Mouse (Mus musculus) midbrain, embryonic 12.5 days (tissue): Measurements from ENCODE around the gene Lrp1. TPM values are rescaled to one million over a fixed set of nuclear protein-coding genes. Genes with fewer than 3 reads are reported as not detected.

Experiments used
- ATAC-seq: fragments of 200-750 bp; cut with Nextera tagmentation; 2 replicates; pipeline ENCODE4 v1.8.0; 2017; ENCODE audit warnings: low read depth, moderate TSS enrichment, moderate library complexity; ENCODE audit not compliant: low FRiP score
- H3K27ac ChIP-seq: fragments of 300-500 bp; sonication (generic); replicated peaks from 2 replicates; pipeline ENCODE4 v1.5.1; 2016; ENCODE audit warnings: mild to moderate bottlenecking
- H3K27me3 ChIP-seq: fragments of 300-500 bp; sonication (generic); 2 replicates; pipeline ENCODE4 v1.6.1; 2016; ENCODE audit warnings: mild to moderate bottlenecking
- H3K36me3 ChIP-seq: fragments of 300-500 bp; sonication (generic); 2 replicates; pipeline ENCODE4 v1.6.1; 2016
- H3K4me1 ChIP-seq: fragments of 300-500 bp; sonication (generic); 2 replicates; pipeline ENCODE4 v1.6.1; 2016
- H3K4me2 ChIP-seq: fragments of 300-500 bp; sonication (generic); replicated peaks from 2 replicates; pipeline ENCODE4 v1.6.1; 2016; ENCODE audit warnings: mild to moderate bottlenecking, moderate library complexity
- H3K4me3 ChIP-seq: fragments of 300-500 bp; sonication (generic); 2 replicates; pipeline ENCODE4 v1.5.1; 2016; ENCODE audit warnings: mild to moderate bottlenecking
- H3K9ac ChIP-seq: fragments of 300-500 bp; sonication (generic); replicated peaks from 2 replicates; pipeline ENCODE4 v1.6.1; 2016; ENCODE audit warnings: mild to moderate bottlenecking, moderate library complexity
- H3K9me3 ChIP-seq: fragments of 300-500 bp; sonication (generic); 2 replicates; pipeline ENCODE4 v1.6.1; 2016; ENCODE audit warnings: mild to moderate bottlenecking
- WGBS: fragments of 180-500 bp; shearing (Covaris S2); methylation state at CpG from one replicate; pipeline ENCODE4 v1.1.7; 2016; 5-methylcytosine and 5-hydroxymethylcytosine counted together
- polyA plus RNA-seq: library from polyadenylated mRNA; unstranded; fragments of >200 nt; fragmentation: Nextera tagmentation; extraction: Ambion mirVana; gene quantifications from 2 replicates; pipeline ENCODE4 v1.2.1, GENCODE M21; 2016

Gene Lrp1
- polyA plus RNA-seq, 1 experiment from 2014 or later = 98.1 TPM

GRCm38 (mm10) chr10:127607059-127607458 is 13.9 kb downstream of the Lrp1 start:
- Histone ChIP-seq H3K9ac (no peak overlapping the region), H3K4me2 (no peak overlapping the region), H3K4me3 (no peak overlapping the region), H3K36me3 (peaks cover 97% of the 10 kb centered on the region), H3K27ac (no peak overlapping the region), H3K4me1 (no peaks in the 10 kb centered on the region), H3K9me3 (no peaks in the 10 kb centered on the region), H3K27me3 (no peaks in the 10 kb centered on the region)
- ATAC-seq = no peak
- 88% methylated on average over 7 of the region's 7 CpGs for WGBS

DNA sequence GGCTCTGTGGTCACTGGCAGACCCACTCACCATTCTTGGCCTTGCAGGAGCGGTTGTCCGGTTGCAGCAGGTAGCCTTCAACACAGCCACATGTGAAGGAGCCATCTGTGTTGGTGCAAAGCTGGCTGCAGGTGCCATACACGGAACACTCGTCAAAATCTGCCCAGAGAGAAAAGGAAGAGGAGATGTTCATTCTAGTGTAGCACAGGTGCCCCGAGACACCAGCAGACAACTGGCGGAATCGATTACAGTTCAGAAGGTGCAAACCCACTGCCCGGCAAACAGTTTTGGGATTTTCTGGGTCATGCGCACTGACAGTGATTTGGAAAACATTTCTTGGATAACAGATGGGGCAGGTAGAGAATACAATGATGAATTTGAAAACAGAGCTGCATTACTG is 15.2 kb downstream of the Lrp1 start:
- H3K27ac ChIP-seq = no peak overlapping the region

DNA sequence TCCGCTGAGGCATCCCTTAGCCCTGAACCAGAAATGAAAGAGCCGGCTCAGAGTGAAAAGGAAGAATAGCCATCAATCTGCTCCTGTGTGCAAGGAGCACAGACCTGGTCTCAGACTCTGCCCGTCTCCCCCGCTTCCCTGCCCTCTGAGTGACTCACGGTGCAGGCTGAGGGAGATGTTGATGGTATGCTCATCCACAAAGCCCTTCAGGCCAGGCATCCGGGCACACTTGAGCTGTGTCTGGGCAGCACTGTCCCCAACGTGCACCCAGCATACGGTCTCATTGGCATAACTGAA is 15.7 kb downstream of the Lrp1 start:
- Histone ChIP-seq H3K9me3 (no peaks in the 10 kb centered on the region), H3K27me3 (no peaks in the 10 kb centered on the region), H3K4me1 (no peaks in the 10 kb centered on the region), H3K4me2 (no peak overlapping the region), H3K36me3 (peaks cover 97% of the 10 kb centered on the region), H3K4me3 (no peak overlapping the region), H3K9ac (no peak overlapping the region), H3K27ac (no peak overlapping the region)
- 90% methylated on average over 8 of the region's 8 CpGs for WGBS
- no peak for ATAC-seq

More for the DNA sequence above, 15.2 kb downstream of the Lrp1 start:
- H3K36me3 ChIP-seq = peaks cover 97% of the 10 kb centered on the region
- H3K4me3 ChIP-seq = no peak overlapping the region
- 97% methylated on average over 9 of the region's 9 CpGs for WGBS
- ATAC-seq = no peak
- no peaks in the 10 kb centered on the region for H3K27me3 ChIP-seq
- no peaks in the 10 kb centered on the region for H3K4me1 ChIP-seq
- no peak overlapping the region for H3K9ac ChIP-seq
- H3K9me3 ChIP-seq = no peaks in the 10 kb centered on the region
- no peak overlapping the region for H3K4me2 ChIP-seq

GRCm38 (mm10) chr10:127604465-127605250 is 16.3 kb downstream of the Lrp1 start:
- WGBS = 83% methylated on average over 15 of the region's 15 CpGs
- Histone ChIP-seq H3K27me3 (no peaks in the 10 kb centered on the region), H3K4me1 (no peaks in the 10 kb centered on the region), H3K27ac (no peak overlapping the region), H3K36me3 (peaks cover 96% of the 10 kb centered on the region), H3K4me2 (no peak overlapping the region), H3K9me3 (no peaks in the 10 kb centered on the region), H3K4me3 (no peak overlapping the region), H3K9ac (no peak overlapping the region)
- ATAC-seq = no peak

- H3K4me2 ChIP-seq = no peak overlapping the region
- no peaks in the 10 kb centered on the region for H3K4me1 ChIP-seq
- peaks cover 86% of the 10 kb centered on the region for H3K36me3 ChIP-seq
- no peaks in the 10 kb centered on the region for H3K27me3 ChIP-seq
- H3K4me3 ChIP-seq = no peak overlapping the region
- H3K9ac ChIP-seq = no peak overlapping the region
- H3K27ac ChIP-seq = no peak overlapping the region
- no peak for ATAC-seq
- 81% methylated on average over 13 of the region's 13 CpGs for WGBS
- H3K9me3 ChIP-seq = no peaks in the 10 kb centered on the region
Measured at GRCm38 (mm10) chr10:127603437-127604371, 17.2 kb downstream of the Lrp1 start.

- Histone ChIP-seq H3K9me3 (no peaks in the 10 kb centered on the region), H3K27me3 (no peaks in the 10 kb centered on the region), H3K4me2 (no peak overlapping the region), H3K4me3 (no peak overlapping the region), H3K4me1 (peaks cover 5% of the 10 kb centered on the region; the same call in 1 of the 2 replicates), H3K27ac (no peak overlapping the region), H3K36me3 (peaks cover 76% of the 10 kb centered on the region), H3K9ac (no peak overlapping the region)
- WGBS = 96% methylated on average over 6 of the region's 6 CpGs
- no peak for ATAC-seq
Measured at GRCm38 (mm10) chr10:127602194-127602593, 18.8 kb downstream of the Lrp1 start.

GRCm38 (mm10) chr10:127599779-127600541 is 21.0 kb downstream of the Lrp1 start:
- H3K27ac ChIP-seq = no peak overlapping the region
- H3K4me3 ChIP-seq = no peak overlapping the region
- peaks cover 65% of the 10 kb centered on the region for H3K36me3 ChIP-seq

GRCm38 (mm10) chr10:127599252-127599651 is 21.7 kb downstream of the Lrp1 start:
- Histone ChIP-seq H3K4me2 (no peak overlapping the region), H3K4me1 (peaks cover 12% of the 10 kb centered on the region), H3K9me3 (no peaks in the 10 kb centered on the region), H3K36me3 (peaks cover 65% of the 10 kb centered on the region), H3K27me3 (no peaks in the 10 kb centered on the region), H3K27ac (no peak overlapping the region), H3K9ac (no peak overlapping the region), H3K4me3 (no peak overlapping the region)
- WGBS = 86% methylated on average over 11 of the region's 11 CpGs
- ATAC-seq = no peak

More at GRCm38 (mm10) chr10:127599779-127600541, 21.0 kb downstream of the Lrp1 start:
- no peak for ATAC-seq
- Histone ChIP-seq H3K27me3 (no peaks in the 10 kb centered on the region), H3K9ac (no peak overlapping the region; the same call in 1 of the 2 replicates), H3K9me3 (no peaks in the 10 kb centered on the region), H3K4me1 (peaks cover 12% of the 10 kb centered on the region), H3K4me2 (no peak overlapping the region)
- 70% methylated on average over 17 of the region's 17 CpGs for WGBS

GRCm38 (mm10) chr10:127598607-127599006 is 22.3 kb downstream of the Lrp1 start:
- Histone ChIP-seq H3K9me3 (no peaks in the 10 kb centered on the region), H3K4me1 (peaks cover 12% of the 10 kb centered on the region), H3K36me3 (peaks cover 65% of the 10 kb centered on the region), H3K9ac (no peak overlapping the region), H3K4me3 (no peak overlapping the region), H3K4me2 (no peak overlapping the region), H3K27ac (no peak overlapping the region), H3K27me3 (no peaks in the 10 kb centered on the region)
- no peak for ATAC-seq
- WGBS = 50% methylated on average over 8 of the region's 8 CpGs

DNA sequence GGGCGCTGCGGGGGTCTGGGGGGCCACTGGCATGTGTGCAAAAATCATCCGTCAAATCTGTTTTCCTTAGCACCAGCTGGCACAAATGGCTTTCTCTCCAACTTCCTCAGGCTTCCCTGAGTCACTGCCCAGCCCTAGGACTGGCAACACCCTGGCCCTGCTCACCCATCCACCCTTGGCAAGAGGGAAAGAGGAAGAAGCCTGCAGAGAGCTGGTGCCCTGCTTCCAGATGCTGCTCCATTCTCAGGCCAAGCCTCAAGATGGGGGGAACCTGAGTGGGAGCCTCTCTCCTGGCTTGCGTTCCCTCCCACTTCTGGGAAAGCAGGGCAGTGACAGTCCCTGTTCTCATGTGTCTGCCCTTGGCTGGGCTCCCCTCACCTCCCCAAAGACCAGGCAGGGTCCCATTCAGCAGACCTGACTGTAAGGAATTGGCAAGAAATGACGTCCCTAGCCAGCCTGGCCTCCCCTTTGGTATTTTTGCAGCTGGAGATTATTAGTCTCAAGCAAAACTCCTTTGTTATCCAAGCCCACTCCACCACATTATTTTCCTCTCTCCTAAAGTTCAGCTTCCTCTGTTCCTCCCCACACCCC is 23.5 kb downstream of the Lrp1 start:
- peaks cover 12% of the 10 kb centered on the region for H3K4me1 ChIP-seq
- WGBS = 83% methylated on average over 5 of the region's 5 CpGs
- ATAC-seq = no peak
- no peak overlapping the region for H3K4me3 ChIP-seq
- H3K9ac ChIP-seq = no peak overlapping the region
- no peak overlapping the region for H3K27ac ChIP-seq
- H3K9me3 ChIP-seq = no peaks in the 10 kb centered on the region
- peaks cover 65% of the 10 kb centered on the region for H3K36me3 ChIP-seq
- no peaks in the 10 kb centered on the region for H3K27me3 ChIP-seq
- no peak overlapping the region for H3K4me2 ChIP-seq

DNA sequence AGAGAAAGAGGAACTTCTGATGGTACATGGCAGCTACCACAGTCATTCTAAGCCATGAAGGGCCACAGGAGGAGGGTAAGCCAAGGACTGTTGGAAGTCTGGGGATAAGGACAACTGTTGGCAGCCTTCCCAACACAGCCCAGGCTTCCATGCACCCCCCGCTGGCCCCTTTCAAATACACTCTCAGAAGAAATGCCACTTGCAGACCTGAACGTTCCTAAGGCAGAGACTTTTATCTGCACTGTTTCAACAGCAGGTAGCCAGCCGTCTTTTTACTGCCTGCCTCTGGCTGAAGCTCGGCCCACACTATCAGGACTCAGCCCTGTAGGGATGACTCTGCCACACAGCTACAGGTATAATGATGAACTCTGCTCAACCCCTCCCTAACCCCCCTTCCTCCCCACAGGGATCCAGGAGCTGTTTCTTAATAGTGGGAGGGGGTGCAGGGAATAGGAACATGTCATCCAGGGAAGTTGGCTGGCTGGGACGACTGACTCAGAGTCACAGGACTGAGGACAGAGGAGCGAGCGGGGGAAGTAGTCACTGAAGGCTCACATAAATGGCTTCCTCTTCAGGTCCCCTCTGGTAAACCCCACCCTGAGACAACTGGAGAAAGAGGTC is 24.5 kb downstream of the Lrp1 start:
- Histone ChIP-seq H3K27ac (no peak overlapping the region), H3K9me3 (no peaks in the 10 kb centered on the region), H3K27me3 (no peaks in the 10 kb centered on the region), H3K4me2 (no peak overlapping the region), H3K4me1 (peaks cover 12% of the 10 kb centered on the region), H3K9ac (no peak overlapping the region), H3K36me3 (peaks cover 65% of the 10 kb centered on the region), H3K4me3 (no peak overlapping the region)
- ATAC-seq = no peak
- WGBS = 67% methylated on average over 7 of the region's 7 CpGs
